Mouse (Mus musculus) urinary bladder, postnatal 0 days (tissue): ENCODE results near the gene Gm4869. TPM values are rescaled to one million over a fixed set of nuclear protein-coding genes. Genes with fewer than 3 reads are reported as not detected.

Source experiments
- microRNA-seq: library from miRNA; unstranded; fragments of <30 nt; microRNA quantifications from one replicate; pipeline ENCODE4, GENCODE M21; 2016
- polyA plus RNA-seq: library from polyadenylated mRNA; unstranded; fragments of >200 nt; fragmentation: Nextera tagmentation; extraction: Ambion mirVana; gene quantifications from 2 replicates; pipeline ENCODE4 v1.2.1, GENCODE M21; 2015

The Gm4869 gene
- 0.18 and 0.21 TPM in 2 replicates for polyA plus RNA-seq

GRCm38 (mm10) chr5:140445345-140445744, at the start of gene Gm4869:
Gm4869 (plus strand) TSS chr5:140445645.

GRCm38 (mm10) chr5:140418489-140419441, 26.7 kb upstream of the Gm4869 start, which contains the start of gene Eif3b:
Eif3b (plus strand) TSS chr5:140419328.

GRCm38 (mm10) chr5:140505208-140505780, 59.8 kb downstream of the Gm4869 start, which contains the start of gene Chst12:
Chst12 (plus strand) TSS chr5:140505550.

Small RNA genes within 50 kb of the gene (microRNA-seq; reads per million reads assigned to microRNA genes)
- gene Mir7038 = not detected

Other genes starting within 250 kb of the Gm4869 start
- 18.2 and 19.7 TPM in 2 replicates for gene Mad1l1, start 124.1 kb upstream of the Gm4869 start, polyA plus RNA-seq
- gene Nudt1, start 124.0 kb upstream of the Gm4869 start, polyA plus RNA-seq = 21.4 and 23.1 TPM in 2 replicates
- 7.9 and 9.5 TPM in 2 replicates for gene Mrm2, start 113.7 kb upstream of the Gm4869 start, polyA plus RNA-seq
- gene Snx8, start 56.4 kb upstream of the Gm4869 start, polyA plus RNA-seq = 17.4 and 19.2 TPM in 2 replicates
- gene Eif3b, start 26.3 kb upstream of the Gm4869 start, polyA plus RNA-seq = 59.5 and 66.4 TPM in 2 replicates
- gene Chst12, start 59.9 kb downstream of the Gm4869 start, polyA plus RNA-seq = 88.0 and 102 TPM in 2 replicates
- gene Grifin, start 119.4 kb downstream of the Gm4869 start, polyA plus RNA-seq = not detected in 2 replicates
- gene Lfng, start 161.7 kb downstream of the Gm4869 start, polyA plus RNA-seq = 12.0 and 13.2 TPM in 2 replicates
- 9.3 and 10.2 TPM in 2 replicates for gene Ttyh3, start 203.4 kb downstream of the Gm4869 start, polyA plus RNA-seq